Mouse (Mus musculus) heart, adult 2 months (tissue): Measurements from ENCODE around the gene Inpp5k.

Source experiments
- CTCF ChIP-seq: fragments of 200-600 bp; IDR thresholded peaks from 2 replicates; pipeline ENCODE4 v1.8.1; 2022; ENCODE audit warnings: antibody characterized with exemption, mild to moderate bottlenecking, moderate library complexity
- EP300 ChIP-seq: fragments of 200-500 bp; IDR thresholded peaks from 2 replicates; pipeline ENCODE4 v1.6.1; 2011; ENCODE audit warnings: low read depth, low read length, control low read depth; ENCODE audit not compliant: insufficient read depth
- POLR2A ChIP-seq: fragments of 200-500 bp; IDR thresholded peaks from 2 replicates; pipeline ENCODE4 v1.6.1; 2011; ENCODE audit warnings: mild to moderate bottlenecking, low read depth, low read length, control low read depth; ENCODE audit not compliant: insufficient read depth

DNA sequence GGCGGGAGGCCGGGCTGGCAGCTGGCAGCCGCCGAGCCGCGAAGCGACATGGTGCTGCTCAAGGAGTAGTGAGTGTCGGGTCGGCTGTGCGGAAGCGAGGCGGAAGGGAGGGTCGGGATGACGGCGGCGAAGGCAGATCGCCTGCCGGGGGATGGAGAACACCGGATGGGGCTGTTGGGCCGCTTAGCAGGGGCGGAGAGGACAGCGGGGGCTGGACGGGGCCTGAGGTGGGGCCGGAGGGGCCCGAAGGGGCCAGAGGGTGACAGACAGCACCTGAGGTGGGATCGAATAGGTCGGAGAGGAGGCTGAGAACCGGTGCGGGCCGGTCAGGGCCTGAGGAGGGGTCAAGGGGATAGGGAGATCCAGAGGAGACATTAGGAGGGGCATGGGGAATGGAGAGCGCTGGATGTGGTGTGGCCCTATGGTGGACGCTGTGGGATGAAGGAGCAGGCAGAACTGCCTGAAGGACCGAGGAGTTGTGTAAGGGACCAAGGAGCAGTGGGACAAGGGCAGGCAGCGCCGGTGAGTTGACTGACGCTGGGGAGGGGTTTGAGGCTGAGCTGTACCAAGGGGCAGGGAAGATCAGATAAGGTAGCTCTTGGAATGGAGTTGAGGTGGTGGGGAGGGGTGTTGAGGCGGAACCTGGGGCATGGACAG is 42.4 kb upstream of the Inpp5k start:
- TF ChIP-seq POLR2A: no peak
- no peak for TF ChIP-seq CTCF
- TF ChIP-seq EP300: no peak
